In genomic region chr13:100067821-100068220, GRCm38 (mm10) we compare ENCODE assay signal across 16 mouse cellular contexts.
"Had no signal": no experiment of that assay in that cellular context is flagged by ENCODE, and none has a peak within 500 bp of the region (broad histone marks: within the 10 kb centered on the region; RNA-seq: fewer than 3 reads in every experiment).

No protein-coding gene starts in this region.

- H3K27me3 ChIP-seq: neural tube, embryonic 13.5 days; neural tube, embryonic 15.5 days; stomach, embryonic 15.5 days had no signal

- DNase-seq: retina, postnatal 1 day; right cerebral cortex, adult 18-20 months; right cerebral cortex, postnatal 14 days; right cerebral cortex, postnatal 25 days; right cerebral cortex, postnatal 4 days; spleen, adult 18-20 months; thymus, adult 18-20 months; thymus, adult 2 months; thymus, postnatal 14 days; thymus, postnatal 25 days; thymus, postnatal 36 days; thymus, postnatal 4 days had no signal

- H3K4me1 ChIP-seq: neural tube, embryonic 13.5 days; neural tube, embryonic 15.5 days; stomach, embryonic 15.5 days had no signal

- H3K9me3 ChIP-seq: neural tube, embryonic 13.5 days; neural tube, embryonic 15.5 days; stomach, embryonic 15.5 days had no signal

- H3K4me3 ChIP-seq: neural tube, embryonic 13.5 days; neural tube, embryonic 15.5 days; stomach, embryonic 15.5 days had no signal

- H3K9ac ChIP-seq: neural tube, embryonic 13.5 days; neural tube, embryonic 15.5 days; stomach, embryonic 15.5 days had no signal

- H3K27ac ChIP-seq: neural tube, embryonic 13.5 days; neural tube, embryonic 15.5 days; stomach, embryonic 15.5 days; stomach, postnatal 0 days had no signal
